Mouse (Mus musculus): Measurements from ENCODE around the gene Pbp2. TPM values are rescaled to one million over a fixed set of nuclear protein-coding genes. Genes with fewer than 3 reads are reported as not detected.

Pbp2 gene
- polyA plus RNA-seq, 1 experiment from 2014 or later: 0.20 TPM

GRCm38 (mm10) chr6:135296267-135296666, 13.9 kb downstream of the Pbp2 start:
- Histone ChIP-seq H3K27ac (no peak overlapping the region), H3K4me3 (no peak overlapping the region), H3K4me1 (no peaks in the 10 kb centered on the region), H3K4me2 (replicated peaks) (no peak overlapping the region), H3K27me3 (replicated peaks) (no peaks in the 10 kb centered on the region), H3K9ac (no peak overlapping the region), H3K9me3 (no peaks in the 10 kb centered on the region), H3K36me3 (no peaks in the 10 kb centered on the region)
- WGBS: 86% methylated on average over 17 of the region's 17 CpGs
- ATAC-seq (ENCODE audit: low FRiP score, low read depth): no peak

DNA sequence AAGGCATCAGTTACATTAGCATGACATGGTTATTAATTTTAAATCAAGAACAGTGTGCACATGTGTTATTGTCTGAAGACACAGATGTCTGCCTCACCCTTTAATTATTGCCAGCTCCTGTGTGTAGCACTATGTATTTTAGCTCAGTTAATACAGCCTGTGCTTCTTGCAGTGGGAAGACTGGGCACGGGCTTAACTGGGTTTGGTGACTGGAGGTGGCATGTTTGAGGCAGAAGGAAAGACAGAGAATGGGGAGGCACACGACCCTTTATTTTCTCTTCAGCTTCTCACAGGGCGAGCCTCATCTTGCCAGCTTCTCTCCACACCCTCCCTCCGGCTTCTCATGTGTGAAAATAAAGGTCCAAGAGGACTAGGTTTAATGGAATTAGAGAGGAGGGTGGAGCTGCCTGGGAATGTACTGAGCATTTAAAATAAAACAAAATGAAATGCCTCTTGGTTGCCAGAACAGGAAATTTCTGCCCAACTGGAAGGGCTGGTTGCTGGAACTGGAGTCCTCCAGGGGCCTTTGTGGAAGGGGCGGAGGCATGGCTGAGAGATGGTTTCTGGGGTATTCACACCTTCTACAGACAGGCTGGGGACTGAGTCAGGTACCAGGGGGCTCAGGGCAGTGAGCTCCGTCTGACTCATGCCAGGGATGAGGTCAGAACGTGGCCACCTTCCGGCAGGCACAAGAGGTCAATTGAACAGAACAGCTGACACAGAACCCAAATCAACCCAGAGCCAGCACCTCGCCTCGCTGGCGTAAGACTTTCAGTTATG, 14.9 kb downstream of the Pbp2 start:
- Histone ChIP-seq H3K36me3 (no peaks in the 10 kb centered on the region), H3K27ac (no peak overlapping the region), H3K4me1 (no peaks in the 10 kb centered on the region), H3K27me3 (replicated peaks) (no peaks in the 10 kb centered on the region), H3K4me3 (no peak overlapping the region), H3K9ac (no peak overlapping the region), H3K4me2 (replicated peaks) (no peak overlapping the region), H3K9me3 (no peaks in the 10 kb centered on the region)
- WGBS: 76% methylated on average over 11 of the region's 11 CpGs
- ATAC-seq (ENCODE audit: low FRiP score, low read depth): no peak

DNA sequence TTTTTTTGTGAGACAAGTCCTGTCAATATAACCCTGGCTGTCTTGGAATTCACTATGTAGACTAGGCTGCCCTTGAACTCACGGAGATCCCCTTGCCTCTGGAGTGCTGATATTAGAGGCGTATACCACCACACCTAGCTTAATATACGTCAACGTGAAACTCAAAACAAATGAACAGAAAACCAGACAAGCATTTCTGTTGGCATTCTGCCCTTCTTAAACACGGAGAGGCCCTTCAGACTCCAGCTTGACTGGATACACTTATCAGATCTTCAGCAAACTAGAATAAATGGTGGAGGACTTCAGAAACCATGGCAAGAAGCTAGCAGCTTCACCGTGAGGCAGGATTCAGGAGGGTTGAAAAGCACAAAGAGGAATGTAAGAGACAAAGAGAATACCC, 16.1 kb downstream of the Pbp2 start:
- Histone ChIP-seq H3K27me3 (replicated peaks) (no peaks in the 10 kb centered on the region), H3K9ac (no peak overlapping the region), H3K4me3 (no peak overlapping the region), H3K36me3 (no peaks in the 10 kb centered on the region), H3K27ac (no peak overlapping the region), H3K4me2 (replicated peaks) (no peak overlapping the region), H3K4me1 (no peaks in the 10 kb centered on the region), H3K9me3 (no peaks in the 10 kb centered on the region)
- WGBS: 92% methylated on average over 6 of the region's 6 CpGs
- no peak for ATAC-seq (ENCODE audit: low FRiP score, low read depth)

- Histone ChIP-seq H3K4me1 (no peaks in the 10 kb centered on the region), H3K4me2 (replicated peaks) (no peak overlapping the region), H3K36me3 (no peaks in the 10 kb centered on the region), H3K27ac (no peak overlapping the region), H3K27me3 (replicated peaks) (no peaks in the 10 kb centered on the region), H3K4me3 (no peak overlapping the region), H3K9me3 (no peaks in the 10 kb centered on the region), H3K9ac (no peak overlapping the region)
- ATAC-seq (ENCODE audit: low FRiP score, low read depth): no peak
- WGBS: 81% methylated on average over 4 of the region's 4 CpGs
Observed at GRCm38 (mm10) chr6:135292391-135292790, 17.8 kb downstream of the Pbp2 start.

- 7% methylated on average over 10 of the region's 10 CpGs for WGBS
- Histone ChIP-seq H3K36me3 (no peaks in the 10 kb centered on the region), H3K4me3 (no peak overlapping the region), H3K27me3 (replicated peaks) (no peaks in the 10 kb centered on the region), H3K4me2 (replicated peaks) (peak overlapping the region; percentile 9; the same call in 1 of the 2 replicates), H3K9ac (no peak overlapping the region), H3K27ac (no peak overlapping the region), H3K9me3 (no peaks in the 10 kb centered on the region), H3K4me1 (peaks cover 12% of the 10 kb centered on the region)
- ATAC-seq (ENCODE audit: low FRiP score, low read depth): peak; percentile 84
Observed at GRCm38 (mm10) chr6:135279856-135280255, 30.3 kb downstream of the Pbp2 start.

DNA sequence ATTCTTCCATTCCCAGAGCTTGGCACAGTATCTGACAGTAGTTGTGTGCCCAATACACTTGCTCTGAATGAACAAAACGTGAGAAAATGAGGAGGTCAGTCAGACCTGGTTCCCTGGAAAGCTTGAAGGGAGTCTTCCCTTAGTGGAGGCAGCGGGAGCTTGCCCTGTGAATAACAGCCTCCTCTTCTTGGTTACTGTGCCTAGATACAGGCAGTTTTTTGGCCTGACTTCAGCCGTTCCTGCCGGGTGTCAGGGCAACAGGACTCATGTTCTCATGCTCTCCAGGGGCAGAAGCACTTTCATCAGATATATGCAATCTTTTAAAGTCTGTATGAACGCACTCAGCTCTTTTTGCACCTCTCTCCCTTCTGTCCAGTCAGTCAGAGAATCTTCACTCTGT, 30.9 kb downstream of the Pbp2 start:
- Histone ChIP-seq H3K27me3 (replicated peaks) (no peaks in the 10 kb centered on the region), H3K9me3 (no peaks in the 10 kb centered on the region), H3K4me3 (no peak overlapping the region), H3K27ac (no peak overlapping the region), H3K4me1 (peaks cover 12% of the 10 kb centered on the region), H3K9ac (no peak overlapping the region), H3K4me2 (replicated peaks) (peak overlapping the region; percentile 9; the same call in 1 of the 2 replicates), H3K36me3 (no peaks in the 10 kb centered on the region)
- 53% methylated on average over 5 of the region's 5 CpGs for WGBS
- ATAC-seq (ENCODE audit: low FRiP score, low read depth): peak; percentile 50

DNA sequence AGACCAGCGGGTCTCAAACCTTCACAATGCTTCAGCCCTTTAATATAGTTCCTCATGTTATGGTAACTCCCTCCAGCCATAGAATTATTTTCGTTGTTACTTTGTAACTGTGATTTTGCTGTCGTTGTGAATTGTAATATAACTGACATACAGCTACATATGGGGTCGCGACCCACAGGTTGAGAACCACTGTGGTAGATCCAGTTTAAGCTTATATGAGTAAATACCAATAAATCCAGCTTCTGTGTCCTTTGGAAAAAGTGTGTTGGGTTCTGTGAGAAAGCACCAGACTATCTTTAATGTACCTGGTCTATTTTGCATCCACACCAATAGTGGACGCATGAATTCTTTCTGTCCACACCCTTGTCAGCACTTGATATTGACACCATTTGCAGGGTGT, 31.9 kb downstream of the Pbp2 start:
- H3K36me3 ChIP-seq: no peaks in the 10 kb centered on the region
- H3K9me3 ChIP-seq: no peaks in the 10 kb centered on the region
- no peak overlapping the region for H3K4me2 ChIP-seq (replicated peaks)
- H3K27me3 ChIP-seq (replicated peaks): no peaks in the 10 kb centered on the region
- no peak overlapping the region for H3K9ac ChIP-seq
- H3K27ac ChIP-seq: no peak overlapping the region
- peaks cover 12% of the 10 kb centered on the region for H3K4me1 ChIP-seq
- no peak overlapping the region for H3K4me3 ChIP-seq
- WGBS: 91% methylated on average over 6 of the region's 6 CpGs
- no peak for ATAC-seq (ENCODE audit: low FRiP score, low read depth)

DNA sequence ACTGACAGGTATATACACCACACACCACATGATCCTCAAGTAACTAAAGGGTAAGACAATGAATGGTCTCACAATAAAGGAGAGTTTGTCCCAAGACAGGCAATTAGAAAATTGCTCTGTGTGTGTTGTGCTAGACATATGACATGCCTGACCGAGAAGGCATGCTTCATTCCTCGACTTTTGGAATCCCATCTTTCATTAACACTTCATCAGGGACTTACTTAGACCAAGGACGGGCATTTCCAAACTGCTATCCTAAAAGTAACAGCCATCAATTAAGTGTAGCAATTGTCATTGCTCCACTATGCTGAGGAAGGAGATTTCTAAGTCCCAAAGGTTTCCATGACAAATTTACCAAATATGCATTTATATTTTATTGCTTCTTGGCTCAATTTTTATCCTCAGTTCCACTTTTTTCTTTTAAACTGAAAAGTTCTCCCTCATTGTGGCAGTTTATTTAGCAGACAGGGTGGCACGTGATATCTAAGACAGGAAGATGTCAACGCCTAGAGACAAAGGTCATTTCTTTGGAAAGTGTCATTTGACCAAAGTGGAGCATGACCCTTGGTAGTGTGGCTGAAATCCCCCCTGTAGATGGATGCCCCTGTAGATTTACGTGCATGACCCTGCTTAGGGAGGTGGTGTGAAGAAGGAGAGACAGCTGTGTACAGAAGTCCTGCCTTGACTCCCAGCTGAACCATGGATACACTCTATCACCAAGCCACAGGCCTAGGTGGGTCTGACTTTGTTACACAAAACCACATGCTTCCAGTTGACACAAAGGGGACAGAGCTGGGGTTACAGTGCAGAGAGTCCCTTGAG, 33.5 kb downstream of the Pbp2 start:
- no peaks in the 10 kb centered on the region for H3K9me3 ChIP-seq
- no peak overlapping the region for H3K27ac ChIP-seq
- H3K27me3 ChIP-seq (replicated peaks): no peaks in the 10 kb centered on the region
- no peak overlapping the region for H3K4me3 ChIP-seq
- no peak overlapping the region for H3K9ac ChIP-seq
- H3K4me2 ChIP-seq (replicated peaks): no peak overlapping the region
- WGBS: 77% methylated on average over 6 of the region's 6 CpGs
- no peak for ATAC-seq (ENCODE audit: low FRiP score, low read depth)
- no peaks in the 10 kb centered on the region for H3K36me3 ChIP-seq
- H3K4me1 ChIP-seq: peaks cover 12% of the 10 kb centered on the region

DNA sequence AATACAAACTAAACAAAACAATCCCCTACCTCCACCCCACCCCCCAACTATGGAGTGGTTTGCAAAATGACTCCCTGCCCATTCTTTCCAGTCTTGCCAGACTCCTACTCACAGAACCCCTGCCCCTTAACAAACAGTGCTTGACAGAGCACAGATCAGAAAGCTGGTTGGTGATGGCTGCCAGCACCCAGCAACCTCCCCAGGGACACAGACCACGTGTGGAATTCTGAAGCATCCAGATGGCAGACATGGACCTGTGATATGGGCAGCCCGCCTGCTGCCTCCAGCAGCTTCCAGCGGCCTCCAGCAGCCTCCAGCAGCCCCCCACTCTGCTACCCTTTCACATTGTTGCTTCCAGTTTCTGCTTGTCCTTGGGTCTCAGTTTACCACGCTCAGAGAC, 35.0 kb downstream of the Pbp2 start:
- ATAC-seq (ENCODE audit: low FRiP score, low read depth): no peak
- no peaks in the 10 kb centered on the region for H3K9me3 ChIP-seq
- H3K27ac ChIP-seq: no peak overlapping the region
- no peak overlapping the region for H3K4me2 ChIP-seq (replicated peaks)
- no peak overlapping the region for H3K4me3 ChIP-seq
- H3K9ac ChIP-seq: no peak overlapping the region
- 74% methylated on average over 4 of the region's 4 CpGs for WGBS
- no peaks in the 10 kb centered on the region for H3K36me3 ChIP-seq
- H3K4me1 ChIP-seq: peaks cover 11% of the 10 kb centered on the region
- no peaks in the 10 kb centered on the region for H3K27me3 ChIP-seq (replicated peaks)

DNA sequence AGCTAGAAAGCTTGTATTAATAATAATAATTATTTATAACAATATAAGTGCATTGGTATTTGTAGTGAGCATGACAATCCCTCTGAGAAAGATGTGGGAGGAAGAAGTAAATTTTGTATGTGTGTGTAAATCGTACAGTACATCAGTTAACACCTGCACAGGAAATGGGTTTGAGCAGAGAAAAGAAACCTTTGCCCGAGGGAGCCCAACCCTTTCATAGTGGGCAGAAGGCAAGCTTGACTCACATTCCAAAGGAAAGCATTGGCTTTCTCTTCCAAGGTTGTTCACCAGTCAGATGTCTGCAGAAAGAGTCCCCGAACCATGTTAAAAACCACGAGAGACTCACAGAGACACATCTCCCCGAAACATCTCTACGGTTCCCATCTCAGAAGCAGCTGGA, 37.1 kb downstream of the Pbp2 start:
- H3K4me3 ChIP-seq: no peak overlapping the region
- no peaks in the 10 kb centered on the region for H3K4me1 ChIP-seq
- H3K27ac ChIP-seq: no peak overlapping the region
- H3K9me3 ChIP-seq: no peaks in the 10 kb centered on the region
- H3K36me3 ChIP-seq: no peaks in the 10 kb centered on the region
- no peaks in the 10 kb centered on the region for H3K27me3 ChIP-seq (replicated peaks)
- no peak overlapping the region for H3K9ac ChIP-seq
- H3K4me2 ChIP-seq (replicated peaks): no peak overlapping the region
- ATAC-seq (ENCODE audit: low FRiP score, low read depth): no peak
- WGBS: 93% methylated on average over 6 of the region's 6 CpGs

- WGBS: 61% methylated on average over 2 of the region's 2 CpGs
- Histone ChIP-seq H3K4me2 (replicated peaks) (no peak overlapping the region), H3K9ac (no peak overlapping the region), H3K27me3 (replicated peaks) (no peaks in the 10 kb centered on the region), H3K9me3 (no peaks in the 10 kb centered on the region), H3K36me3 (no peaks in the 10 kb centered on the region), H3K4me1 (no peaks in the 10 kb centered on the region), H3K27ac (no peak overlapping the region), H3K4me3 (no peak overlapping the region)
- ATAC-seq (ENCODE audit: low FRiP score, low read depth): no peak
Observed at GRCm38 (mm10) chr6:135271761-135272160, 38.4 kb downstream of the Pbp2 start.

GRCm38 (mm10) chr6:135269626-135270025, 40.6 kb downstream of the Pbp2 start:
- Histone ChIP-seq H3K4me2 (replicated peaks) (no peak overlapping the region), H3K9ac (no peak overlapping the region), H3K27ac (no peak overlapping the region), H3K27me3 (replicated peaks) (no peaks in the 10 kb centered on the region), H3K9me3 (no peaks in the 10 kb centered on the region), H3K36me3 (no peaks in the 10 kb centered on the region), H3K4me3 (no peak overlapping the region), H3K4me1 (no peaks in the 10 kb centered on the region)
- 36% methylated on average over 6 of the region's 6 CpGs for WGBS
- no peak for ATAC-seq (ENCODE audit: low FRiP score, low read depth)
